Mouse (Mus musculus) thymus, adult 2 months (tissue): ENCODE results near the gene Gm10251. TPM values are rescaled to one million over a fixed set of nuclear protein-coding genes. Genes with fewer than 3 reads are reported as not detected.
A peak's percentile ranks its signal among the peaks of the same experiment; 100 is the strongest.
"Not testable (repeated sequence)": the region's sequence is repeated elsewhere in the genome, so short reads cannot be mapped to it uniquely, and the experiment has no call there.

Experiments
- DNase-seq: peaks from one replicate; pipeline ENCODE4 v3.0.0; 2021
- H3K27ac ChIP-seq: fragments of 200-500 bp; 2 replicates; pipeline ENCODE4 v1.5.1; 2012; ENCODE audit warnings: low read length, control low read depth; ENCODE audit not compliant: control insufficient read depth, insufficient read depth
- H3K27me3 ChIP-seq: fragments of 200-500 bp; 2 replicates; pipeline ENCODE4 v1.6.1; 2012; ENCODE audit warnings: mild to moderate bottlenecking, low read length, moderate library complexity, mixed read lengths; ENCODE audit not compliant: control insufficient read depth, insufficient read depth
- H3K36me3 ChIP-seq: fragments of 200-500 bp; 2 replicates; pipeline ENCODE4 v1.6.1; 2012; ENCODE audit warnings: mild to moderate bottlenecking, low read length, moderate library complexity; ENCODE audit not compliant: control insufficient read depth, insufficient read depth
- H3K4me1 ChIP-seq: fragments of 200-500 bp; replicated peaks from 2 replicates; pipeline ENCODE4 v1.6.1; 2012; ENCODE audit warnings: low read length; ENCODE audit not compliant: control insufficient read depth, insufficient read depth
- H3K4me3 ChIP-seq: fragments of 200-500 bp; 2 replicates; pipeline ENCODE4 v1.5.1; 2012; ENCODE audit warnings: mild to moderate bottlenecking, low read length, control low read depth, moderate library complexity; ENCODE audit not compliant: control insufficient read depth, insufficient read depth
- WGBS: fragments of 180-500 bp; shearing (Covaris S2); methylation state at CpG from one replicate; pipeline ENCODE4 v1.1.7; 2018; 5-methylcytosine and 5-hydroxymethylcytosine counted together
- polyA plus RNA-seq: library from polyadenylated mRNA; depleted of rRNA; stranded (reverse); fragments of >200 nt; gene quantifications from 2 replicates; pipeline ENCODE4 v1.2.3, GENCODE M21; 2012; rRNA removed

Gm10251 gene
- polyA plus RNA-seq = not detected in 2 replicates

- H3K27me3 ChIP-seq, DNase-seq, H3K36me3 ChIP-seq, H3K4me1 ChIP-seq, H3K27ac ChIP-seq, H3K4me3 ChIP-seq: not testable (repeated sequence)
- no CpG with 5 or more reads among the region's 1 CpGs for WGBS
These were observed at the start of gene Gm10251 for GRCm38 (mm10) chr14:6684070-6684469. Gm10251 (minus strand) TSS chr14:6684170.

GRCm38 (mm10) chr14:6720151-6720550 lies 36.2 kb upstream of the Gm10251 start, which contains the start of gene Gm8050:
Gm8050 (minus strand) TSS chr14:6720251.
- H3K4me3 ChIP-seq, H3K36me3 ChIP-seq, DNase-seq, H3K27ac ChIP-seq, H3K27me3 ChIP-seq, H3K4me1 ChIP-seq: not testable (repeated sequence)
- WGBS = 67% methylated on average over 1 of the region's 2 CpGs

- 61% methylated on average over 1 of the region's 2 CpGs for WGBS
- not testable (repeated sequence) for H3K36me3 ChIP-seq, H3K27ac ChIP-seq, DNase-seq, H3K4me3 ChIP-seq, H3K27me3 ChIP-seq, H3K4me1 ChIP-seq
These were observed 61.7 kb downstream of the Gm10251 start, which contains the start of gene Gm3460 for GRCm38 (mm10) chr14:6622318-6622717. Gm3460 (minus strand) TSS chr14:6622418.

- not testable (repeated sequence) for H3K27me3 ChIP-seq, H3K4me3 ChIP-seq, H3K36me3 ChIP-seq, H3K27ac ChIP-seq, H3K4me1 ChIP-seq
- no CpG with 5 or more reads among the region's 1 CpGs for WGBS
- peak; percentile 1 for DNase-seq
These were observed 77.5 kb downstream of the Gm10251 start for GRCm38 (mm10) chr14:6606436-6606835.

- DNase-seq = peak; percentile 56
- H3K27me3 ChIP-seq, H3K27ac ChIP-seq, H3K4me1 ChIP-seq, H3K36me3 ChIP-seq: not testable (repeated sequence)
- peak overlapping the region; percentile 31; the same call in 1 of the 2 replicates for H3K4me3 ChIP-seq
- 0% methylated on average over 18 of the region's 20 CpGs for WGBS
These were observed 79.0 kb downstream of the Gm10251 start for GRCm38 (mm10) chr14:6605004-6605403.

- WGBS = 6% methylated on average over 20 of the region's 20 CpGs
- H3K36me3 ChIP-seq, H3K4me1 ChIP-seq, H3K27ac ChIP-seq, H3K27me3 ChIP-seq: not testable (repeated sequence)
- H3K4me3 ChIP-seq = 0 out of 2 replicates have a peak overlapping the region, but pooled peaks have one; percentile 2
- DNase-seq = peak; percentile 1
These were observed 79.4 kb downstream of the Gm10251 start for GRCm38 (mm10) chr14:6604551-6604950.

- H3K27me3 ChIP-seq, H3K27ac ChIP-seq, H3K36me3 ChIP-seq, DNase-seq, H3K4me1 ChIP-seq, H3K4me3 ChIP-seq: not testable (repeated sequence)
- WGBS = 0% methylated on average over 1 of the region's 2 CpGs
These were observed 93.5 kb downstream of the Gm10251 start, which contains the start of gene Gm3629 for GRCm38 (mm10) chr14:6590513-6590912. Gm3629 (minus strand) TSS chr14:6590613.

Other genes with a start within 250 kb of the Gm10251 start
- not detected in 2 replicates for gene Gm3594, start 239.6 kb downstream of the Gm10251 start, polyA plus RNA-seq
- not detected in 2 replicates for gene Gm8356, start 146.9 kb downstream of the Gm10251 start, polyA plus RNA-seq
- 0.11 TPM in 1 of 2 replicates, not detected in the other for gene Gm3629, start 93.6 kb downstream of the Gm10251 start, polyA plus RNA-seq
- not detected in 2 replicates for gene Gm3460, start 61.8 kb downstream of the Gm10251 start, polyA plus RNA-seq
- not detected in 2 replicates for gene Gm8050, start 36.1 kb upstream of the Gm10251 start, polyA plus RNA-seq
- gene Gm3636, start 58.2 kb upstream of the Gm10251 start, polyA plus RNA-seq = 0.62 and 0.89 TPM in 2 replicates
- not detected in 2 replicates for gene Gm8362, start 90.2 kb upstream of the Gm10251 start, polyA plus RNA-seq
- not detected in 2 replicates for gene Gm3642, start 156.1 kb upstream of the Gm10251 start, polyA plus RNA-seq
- gene Gm3667, start 205.8 kb upstream of the Gm10251 start, polyA plus RNA-seq = not detected in 2 replicates